Mouse (Mus musculus): ENCODE measurements around the gene Brca1.

GRCm38 (mm10) chr11:101507090-101507489 is 44.7 kb downstream of the Brca1 start:
- TF ChIP-seq CTCF (IDR thresholded peaks at IDR 0.05; ENCODE audit: low read depth, low read length) = no peak
- TF ChIP-seq GATA1 (IDR thresholded peaks at IDR 0.05; ENCODE audit: borderline replicate concordance, low read length) = no peak
- TF ChIP-seq TAL1 (conservative IDR thresholded peaks at IDR 0.05; ENCODE audit: low read depth, low read length) = no peak
- no peak for TF ChIP-seq POLR2AphosphoS5 (IDR thresholded peaks at IDR 0.05; ENCODE audit: insufficient replicate concordance, low read depth, low read length)
- TF ChIP-seq GATA2 (IDR thresholded peaks at IDR 0.05; ENCODE audit: borderline replicate concordance, low read depth, low read length) = no peak
